Mouse (Mus musculus) frontal cortex, adult (tissue): Measurements from ENCODE around the gene Fbxw8.

Experiments
- ATAC-seq: cut with Nextera tagmentation; 2 replicates; pipeline ENCODE4 v1.9.2; 2017; ENCODE audit warnings: mild to moderate bottlenecking, moderate library complexity, mixed read lengths; ENCODE audit not compliant: low TSS enrichment

Gene Fbxw8

GRCm38 (mm10) chr5:118045385-118045784 is 109.9 kb downstream of the Fbxw8 start:
- no peak for ATAC-seq

DNA sequence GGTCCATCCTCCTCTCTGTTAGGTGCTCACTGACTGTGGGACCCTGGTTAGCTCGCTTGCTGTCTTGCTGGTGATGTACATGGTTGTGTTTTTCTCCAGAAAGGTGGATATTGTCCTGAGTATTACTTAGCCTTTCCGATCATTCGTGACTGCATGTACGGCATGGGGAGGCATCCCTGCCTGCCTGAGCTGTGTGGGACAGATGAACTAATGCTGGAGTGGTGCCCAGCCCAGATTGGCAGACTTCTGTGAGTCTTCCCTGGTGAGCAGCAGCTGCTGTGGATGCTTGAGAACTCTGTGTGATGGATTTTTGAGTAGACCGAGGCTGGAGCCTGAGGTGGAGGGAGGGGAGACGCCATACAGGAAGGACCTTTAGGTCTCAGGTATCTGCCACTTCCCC is 110.4 kb downstream of the Fbxw8 start:
- ATAC-seq: peak; percentile 80; the same call in 1 of the 2 replicates

- no peak for ATAC-seq
Measured at GRCm38 (mm10) chr5:118043761-118044160, 111.5 kb downstream of the Fbxw8 start.

- no peak for ATAC-seq
Measured at GRCm38 (mm10) chr5:118042599-118042998, 112.7 kb downstream of the Fbxw8 start.

GRCm38 (mm10) chr5:118039241-118039668 is 116.0 kb downstream of the Fbxw8 start:
- ATAC-seq: peak; percentile 66

GRCm38 (mm10) chr5:118037798-118038484 is 117.3 kb downstream of the Fbxw8 start:
- ATAC-seq: 0 out of 2 replicates have a peak, but pooled peaks have one; percentile 44

GRCm38 (mm10) chr5:118036888-118037797 is 118.1 kb downstream of the Fbxw8 start:
- ATAC-seq: peak; percentile 80

DNA sequence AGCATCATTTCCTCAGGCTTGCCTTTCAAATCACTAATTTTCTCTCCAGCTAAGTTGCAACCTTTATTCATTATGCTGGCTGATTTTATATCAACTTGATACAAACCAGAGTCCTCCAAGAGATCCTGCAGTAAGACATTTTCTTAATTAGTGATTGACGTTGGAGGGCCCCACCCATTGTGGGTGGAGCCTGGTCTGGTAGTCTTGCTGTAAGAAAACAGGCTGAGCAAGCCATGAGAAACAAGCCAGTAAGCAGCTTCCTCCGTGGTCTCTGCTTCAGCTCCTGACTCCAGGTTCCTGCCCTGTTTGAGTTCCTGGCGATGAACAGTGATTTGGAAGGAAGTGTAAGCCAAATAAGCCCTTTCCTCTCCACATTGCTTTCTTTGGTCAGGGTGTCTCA is 119.5 kb downstream of the Fbxw8 start:
- no peak for ATAC-seq

- no peak for ATAC-seq
Measured at GRCm38 (mm10) chr5:118034632-118035031, 120.6 kb downstream of the Fbxw8 start.

DNA sequence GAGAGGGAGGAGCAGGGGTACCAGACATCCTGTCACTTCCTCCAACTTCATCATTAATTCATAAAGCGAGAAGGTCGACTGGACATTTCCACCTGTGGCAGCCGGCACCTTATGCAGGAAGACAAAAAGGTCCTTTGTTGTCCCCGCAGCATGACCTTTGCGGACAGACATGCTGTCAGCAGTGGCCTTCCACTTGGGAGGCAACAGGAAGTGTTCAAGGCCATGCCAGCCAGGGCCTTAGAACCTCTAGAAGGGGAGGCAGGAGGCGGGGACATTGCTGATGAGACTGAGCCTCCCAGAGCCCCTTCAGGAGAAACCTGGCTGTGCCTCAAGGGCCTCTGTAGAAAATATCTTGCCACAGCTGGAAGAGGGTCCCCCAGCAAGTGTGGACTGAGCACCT is 121.5 kb downstream of the Fbxw8 start:
- no peak for ATAC-seq

DNA sequence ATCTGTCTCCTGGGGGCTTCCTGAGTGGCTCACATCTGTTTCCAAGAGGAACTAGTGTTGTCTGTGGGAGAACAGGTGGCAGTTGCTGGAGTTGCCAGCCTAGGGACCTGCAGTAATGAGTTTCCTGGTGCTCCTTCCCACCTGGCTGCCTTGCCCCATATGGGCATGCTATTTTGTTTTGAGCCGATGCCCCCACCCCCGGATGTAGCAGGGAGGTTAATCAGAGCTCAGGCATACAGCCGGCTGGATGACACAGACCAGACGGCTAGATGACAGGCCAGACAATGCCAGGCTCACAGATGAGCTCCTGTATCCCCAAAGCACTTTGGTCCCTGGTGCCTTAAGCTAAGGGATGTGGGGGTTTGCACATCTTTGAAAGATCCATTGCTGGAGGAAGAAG is 121.9 kb downstream of the Fbxw8 start:
- no peak for ATAC-seq

DNA sequence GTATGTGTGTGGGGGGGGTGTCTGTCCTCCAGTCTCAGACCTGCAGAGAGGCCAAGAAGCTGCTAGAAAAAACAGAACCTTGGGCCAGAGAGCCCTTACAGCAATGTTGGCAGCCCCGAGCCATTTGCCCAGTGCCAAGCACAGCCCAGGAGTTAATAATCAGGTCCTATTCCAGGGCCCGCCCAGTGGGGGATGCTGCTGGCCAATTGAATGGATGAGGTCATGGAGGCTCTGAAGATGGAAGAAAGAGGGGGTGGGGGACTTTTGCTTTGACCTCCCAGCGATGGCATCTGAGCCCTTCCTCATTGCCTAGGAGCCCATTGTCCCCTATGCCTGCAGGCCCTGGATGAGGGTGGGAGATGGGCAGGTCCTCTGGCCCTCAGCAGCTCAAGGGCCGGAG is 123.8 kb downstream of the Fbxw8 start:
- ATAC-seq: no peak

- no peak for ATAC-seq
Measured at GRCm38 (mm10) chr5:118031059-118031458, 124.2 kb downstream of the Fbxw8 start.

DNA sequence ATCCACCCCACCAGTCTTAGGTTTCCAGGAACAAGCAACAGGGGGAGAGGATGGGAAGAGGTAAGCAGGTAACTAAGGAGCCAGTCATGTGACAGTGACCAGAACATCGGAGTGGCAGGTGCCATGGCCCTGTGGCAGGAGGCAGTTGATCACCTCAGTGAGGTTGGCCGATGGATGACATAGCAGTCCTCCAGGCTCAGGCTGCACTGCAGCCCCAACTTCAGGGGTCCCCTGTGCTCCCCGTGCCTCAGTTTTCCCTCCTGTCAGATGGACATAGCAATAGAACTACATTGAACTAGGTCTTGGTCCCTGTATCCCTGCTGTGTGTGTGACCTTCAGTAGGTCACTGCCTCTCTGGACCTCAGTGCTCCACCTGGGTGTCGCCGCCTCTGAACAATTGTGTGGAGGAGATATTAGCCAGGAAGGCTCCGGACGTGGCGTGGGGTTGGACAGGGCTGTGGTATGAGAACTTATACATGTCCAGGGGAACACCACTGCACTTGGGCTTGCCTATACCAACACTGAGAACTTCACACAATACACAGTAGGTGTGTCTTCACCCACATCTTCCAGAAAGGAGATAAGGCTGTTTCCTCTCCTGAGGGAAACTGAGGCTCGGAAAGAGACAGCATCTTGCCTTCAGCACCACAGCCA is 125.1 kb downstream of the Fbxw8 start:
- no peak for ATAC-seq

GRCm38 (mm10) chr5:118029420-118029819 is 125.8 kb downstream of the Fbxw8 start:
- ATAC-seq: peak; percentile 83

DNA sequence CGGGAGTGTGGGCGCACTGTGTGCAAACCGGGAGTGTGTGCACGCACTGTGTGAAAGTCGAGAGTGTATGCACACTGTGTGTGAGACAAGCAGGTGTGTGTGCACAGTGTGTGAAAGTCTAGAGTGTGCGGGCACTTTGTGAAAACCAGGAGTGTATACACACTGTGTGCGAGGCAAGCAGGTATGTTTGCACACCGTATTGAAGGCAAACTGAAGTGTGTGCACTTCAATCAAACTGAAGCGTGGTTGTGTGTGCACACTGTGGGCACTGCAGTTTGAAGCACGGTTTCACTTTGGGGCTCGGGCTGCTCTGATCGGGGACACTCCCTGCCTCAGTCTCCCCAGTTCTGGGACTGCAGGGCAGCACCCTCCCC is 126.2 kb downstream of the Fbxw8 start:
- ATAC-seq: no peak

- peak; percentile 13; the same call in 1 of the 2 replicates for ATAC-seq
Measured at GRCm38 (mm10) chr5:118028191-118029034, 126.9 kb downstream of the Fbxw8 start.

- ATAC-seq: no peak; the same call in 1 of the 2 replicates
Measured at GRCm38 (mm10) chr5:118027698-118028190, 127.5 kb downstream of the Fbxw8 start, which contains the start of gene Tesc. Gene Tesc, plus strand, starts transcription at chr5:118027743.

DNA sequence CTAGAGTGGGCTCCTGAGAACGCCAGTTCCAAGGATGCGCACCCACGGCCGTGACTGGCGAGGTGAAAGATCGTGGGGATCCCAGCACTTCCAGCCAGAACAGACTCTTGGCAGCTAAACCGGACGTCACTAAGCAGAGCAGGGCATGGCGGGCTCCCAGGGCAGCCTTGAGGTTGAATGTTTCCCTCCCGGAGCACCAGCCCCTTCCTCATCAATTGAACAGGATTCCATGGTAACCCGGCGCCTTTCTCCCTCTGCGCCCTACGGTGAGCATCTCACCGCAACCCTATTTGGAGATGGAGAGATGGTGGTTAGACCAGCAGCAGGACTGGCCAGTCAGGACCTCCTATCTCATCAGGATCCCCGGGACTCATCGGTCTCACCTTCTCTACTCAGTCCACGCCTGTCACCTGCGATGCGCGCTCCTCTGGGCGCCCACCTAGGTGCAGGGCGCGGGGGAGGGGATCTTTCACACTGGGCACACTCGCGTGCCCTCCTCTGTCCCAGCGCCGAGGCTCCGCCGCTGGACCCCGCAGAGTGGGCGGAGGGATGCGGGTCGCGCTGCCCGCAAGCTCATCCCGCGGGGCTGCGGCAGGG is 128.1 kb downstream of the Fbxw8 start:
- no peak for ATAC-seq

GRCm38 (mm10) chr5:118026343-118026742 is 128.9 kb downstream of the Fbxw8 start:
- no peak for ATAC-seq

- ATAC-seq: no peak
Measured at GRCm38 (mm10) chr5:118025880-118026279, 129.4 kb downstream of the Fbxw8 start.
